Mouse (Mus musculus) A20 (cell line): Measurements from ENCODE around the gene Irf2.
A peak's percentile ranks its signal among the peaks of the same experiment; 100 is the strongest.

Experiments
- DNase-seq: peaks from one replicate; pipeline ENCODE4 v3.0.0-alpha.2; 2011; ENCODE audit warnings: low read depth, low spot score

Gene Irf2

GRCm38 (mm10) chr8:46842676-46843181, 103.2 kb downstream of the Irf2 start:
- DNase-seq: no peak

GRCm38 (mm10) chr8:46843855-46844254, 104.3 kb downstream of the Irf2 start:
- no peak for DNase-seq

GRCm38 (mm10) chr8:46844371-46844973, 104.9 kb downstream of the Irf2 start:
- peak; percentile 77 for DNase-seq

- DNase-seq: peak; percentile 81
Measured at GRCm38 (mm10) chr8:46844974-46845774, 105.6 kb downstream of the Irf2 start.

GRCm38 (mm10) chr8:46845891-46846290, 106.4 kb downstream of the Irf2 start:
- DNase-seq: no peak

GRCm38 (mm10) chr8:46846893-46847292, 107.4 kb downstream of the Irf2 start:
- DNase-seq: no peak

- no peak for DNase-seq
Measured at GRCm38 (mm10) chr8:46848011-46848641, 108.6 kb downstream of the Irf2 start.

- DNase-seq: peak; percentile 52
Measured at GRCm38 (mm10) chr8:46848931-46849330, 109.4 kb downstream of the Irf2 start.

- no peak for DNase-seq
Measured at GRCm38 (mm10) chr8:46849458-46849857, 109.9 kb downstream of the Irf2 start.

- DNase-seq: peak; percentile 65
Measured at GRCm38 (mm10) chr8:46850258-46850897, 110.8 kb downstream of the Irf2 start.

GRCm38 (mm10) chr8:46851560-46851959, 112.0 kb downstream of the Irf2 start:
- DNase-seq: peak; percentile 81

- DNase-seq: peak; percentile 40
Measured at GRCm38 (mm10) chr8:46852377-46852776, 112.8 kb downstream of the Irf2 start.

- DNase-seq: no peak
Measured at GRCm38 (mm10) chr8:46859164-46859846, 119.8 kb downstream of the Irf2 start.

GRCm38 (mm10) chr8:46859847-46860167, 120.3 kb downstream of the Irf2 start:
- no peak for DNase-seq

GRCm38 (mm10) chr8:46862508-46862907, 123.0 kb downstream of the Irf2 start:
- no peak for DNase-seq

- no peak for DNase-seq
Measured at GRCm38 (mm10) chr8:46865428-46865827, 125.9 kb downstream of the Irf2 start.

- no peak for DNase-seq
Measured at GRCm38 (mm10) chr8:46867440-46867839, 127.9 kb downstream of the Irf2 start.

- no peak for DNase-seq
Measured at GRCm38 (mm10) chr8:46868346-46869065, 129.0 kb downstream of the Irf2 start.

- no peak for DNase-seq
Measured at GRCm38 (mm10) chr8:46869521-46869925, 130.0 kb downstream of the Irf2 start.

GRCm38 (mm10) chr8:46871086-46871485, 131.6 kb downstream of the Irf2 start:
- DNase-seq: no peak
